Mouse (Mus musculus): ENCODE data around the gene Dnah5. TPM values are rescaled to one million over a fixed set of nuclear protein-coding genes. Genes with fewer than 3 reads are reported as not detected.

The Dnah5 gene
- total RNA-seq (2015; ENCODE audit: low replicate concordance) (not detected in 2 replicates), total RNA-seq (2017; ENCODE audit: low replicate concordance) (not detected in 2 replicates)

- no peak for ATAC-seq (replicated peaks; ENCODE audit: low FRiP score, poor library complexity, severe bottlenecking)
Observed at GRCm38 (mm10) chr15:28203111-28204075, at the start of gene Dnah5. Gene Dnah5, plus strand, starts transcription at chr15:28203752.

DNA sequence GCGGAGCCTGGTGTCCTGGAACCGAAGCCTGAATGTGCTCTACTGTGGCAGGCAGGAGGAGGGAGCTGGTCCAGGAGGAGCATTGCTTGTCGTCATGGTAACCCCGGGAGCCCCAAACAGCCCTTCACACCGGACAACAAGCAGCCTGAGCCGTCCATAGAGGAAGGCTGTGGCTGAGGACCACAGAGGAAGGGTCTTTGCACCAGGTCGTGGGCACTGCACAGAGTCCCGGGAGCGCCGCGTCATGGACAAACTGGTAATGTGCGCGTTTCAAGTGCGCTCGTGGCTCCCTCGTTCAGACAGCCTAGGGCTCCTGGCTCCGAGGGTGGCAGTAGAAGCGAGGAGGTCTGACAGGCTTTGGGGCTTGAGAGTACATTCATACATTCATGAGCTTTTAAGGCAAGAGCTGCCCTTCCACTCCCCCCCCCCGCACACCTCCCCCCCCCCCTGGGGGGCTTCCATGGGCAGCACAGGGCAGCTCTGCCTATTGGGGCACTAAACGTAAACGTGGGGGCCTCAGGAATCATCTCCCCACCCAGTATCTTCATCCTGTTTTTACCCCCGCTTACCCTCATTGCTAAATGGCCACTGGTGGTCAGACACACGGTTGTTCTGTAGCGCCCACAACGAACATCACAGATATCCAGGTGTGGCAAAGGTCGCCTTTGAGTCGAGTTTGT, 48.6 kb upstream of the Dnah5 start:
- ATAC-seq (replicated peaks; ENCODE audit: low FRiP score, poor library complexity, severe bottlenecking), result no peak

- ATAC-seq (replicated peaks; ENCODE audit: low FRiP score, poor library complexity, severe bottlenecking), result no peak
Observed at GRCm38 (mm10) chr15:28158771-28159489, 44.6 kb upstream of the Dnah5 start.

- ATAC-seq (replicated peaks; ENCODE audit: low FRiP score, poor library complexity, severe bottlenecking), result no peak
Observed at GRCm38 (mm10) chr15:28162291-28162690, 41.3 kb upstream of the Dnah5 start.

- ATAC-seq (replicated peaks; ENCODE audit: low FRiP score, poor library complexity, severe bottlenecking), result no peak
Observed at GRCm38 (mm10) chr15:28165234-28165633, 38.3 kb upstream of the Dnah5 start.

GRCm38 (mm10) chr15:28166090-28166489, 37.5 kb upstream of the Dnah5 start:
- ATAC-seq (replicated peaks; ENCODE audit: low FRiP score, poor library complexity, severe bottlenecking), result no peak

DNA sequence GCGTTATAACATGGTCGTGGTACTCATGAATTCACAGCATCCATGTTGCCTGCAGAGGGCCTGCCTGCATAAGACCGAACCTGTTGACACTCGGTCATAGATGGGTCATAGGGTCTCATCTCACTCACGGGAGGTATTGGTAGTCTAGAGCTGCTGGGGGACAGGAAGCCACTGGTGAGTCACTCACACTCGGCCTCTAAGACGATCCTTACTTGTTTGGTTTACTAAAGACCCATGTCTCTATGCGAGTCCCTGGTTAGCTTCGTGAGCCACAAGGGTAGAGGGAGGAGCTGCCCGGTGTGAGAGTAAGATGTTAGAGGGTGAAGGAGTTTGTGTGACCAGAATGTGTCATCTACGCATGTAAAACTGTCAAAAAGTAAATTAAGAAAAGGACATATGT, 24.6 kb upstream of the Dnah5 start:
- ATAC-seq (replicated peaks; ENCODE audit: low FRiP score, poor library complexity, severe bottlenecking), result no peak

GRCm38 (mm10) chr15:28179556-28179955, 24.0 kb upstream of the Dnah5 start:
- ATAC-seq (replicated peaks; ENCODE audit: low FRiP score, poor library complexity, severe bottlenecking), result no peak

DNA sequence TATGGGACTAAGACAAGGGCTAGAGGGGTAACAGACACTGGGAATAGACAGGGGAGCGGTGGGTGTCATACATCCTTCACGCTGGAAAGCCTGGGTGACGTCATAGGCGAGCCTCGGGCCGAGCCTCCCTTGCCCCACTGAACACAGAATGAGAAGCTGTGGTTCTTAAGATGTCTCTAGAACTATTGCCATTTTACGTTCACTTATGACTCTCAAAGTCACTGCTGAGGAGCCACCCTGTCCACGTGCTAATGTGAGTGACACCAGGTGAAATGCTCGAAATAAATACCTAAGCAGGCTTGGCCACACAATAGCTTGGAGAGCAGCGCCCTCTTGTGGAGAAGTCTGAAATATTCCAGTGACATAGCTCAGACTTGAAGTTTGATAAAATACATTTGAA, 21.7 kb upstream of the Dnah5 start:
- ATAC-seq (replicated peaks; ENCODE audit: low FRiP score, poor library complexity, severe bottlenecking), result no peak

DNA sequence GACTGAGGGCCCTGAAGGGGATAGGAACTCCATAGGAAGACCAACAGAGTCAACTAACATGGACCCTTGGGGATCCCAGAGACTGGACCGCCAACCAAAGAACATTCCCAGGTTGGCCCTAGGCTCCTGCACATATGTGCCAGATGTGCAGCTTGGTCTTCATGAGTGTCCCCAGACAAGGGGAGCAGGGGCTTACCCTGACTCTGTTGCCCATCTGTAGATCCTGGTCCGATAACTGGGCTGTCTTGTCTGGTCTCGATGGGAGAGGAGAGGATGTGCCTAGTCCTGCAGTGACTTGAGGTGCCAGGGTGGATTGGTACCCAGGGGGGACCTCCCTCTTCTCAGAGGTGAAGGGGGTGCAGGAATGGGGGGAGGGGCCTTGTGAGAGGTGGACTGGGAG, 21.0 kb upstream of the Dnah5 start:
- ATAC-seq (replicated peaks; ENCODE audit: low FRiP score, poor library complexity, severe bottlenecking), result no peak

DNA sequence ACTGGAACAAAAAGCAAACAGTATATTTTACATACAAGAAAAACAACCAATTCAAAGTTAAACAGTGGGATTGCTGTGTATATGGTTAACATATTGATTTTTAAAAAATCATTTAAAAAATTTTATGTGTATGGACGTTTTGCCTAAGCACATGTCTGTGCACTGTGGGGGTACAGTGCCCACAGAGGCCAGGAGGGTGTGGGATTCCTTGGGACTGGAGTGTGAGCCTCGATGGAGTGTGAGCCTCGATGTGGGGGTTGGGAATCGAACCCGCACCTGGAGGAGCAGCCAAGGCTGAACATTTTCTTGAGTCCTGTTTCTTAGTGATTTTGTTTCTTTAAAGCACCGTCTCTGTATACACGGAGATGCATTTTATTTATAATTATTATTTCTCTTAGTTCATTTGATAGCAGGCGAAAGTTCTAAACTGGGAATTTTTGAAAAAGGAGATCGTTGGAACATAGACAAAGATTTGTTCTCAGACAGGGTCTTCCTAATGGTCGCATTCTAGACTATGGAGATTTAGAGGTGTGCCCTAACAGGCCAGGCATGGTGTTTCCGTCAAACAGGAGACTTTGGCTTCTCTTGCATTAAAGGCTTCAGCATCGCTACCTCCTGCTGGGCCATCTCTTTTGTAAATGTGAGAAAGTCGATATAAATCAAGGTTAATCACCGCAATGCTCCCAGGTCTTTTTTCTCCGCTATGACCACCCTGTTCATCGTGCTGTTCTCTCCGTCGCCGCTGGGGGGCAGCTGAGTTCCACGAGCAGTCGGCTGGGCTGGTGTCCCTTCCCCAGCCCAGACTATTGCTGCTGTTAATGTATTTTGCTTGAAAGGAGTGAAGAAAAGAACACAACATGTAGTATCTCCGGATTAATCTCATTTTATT, 15.8 kb upstream of the Dnah5 start:
- ATAC-seq (replicated peaks; ENCODE audit: low FRiP score, poor library complexity, severe bottlenecking), result no peak

DNA sequence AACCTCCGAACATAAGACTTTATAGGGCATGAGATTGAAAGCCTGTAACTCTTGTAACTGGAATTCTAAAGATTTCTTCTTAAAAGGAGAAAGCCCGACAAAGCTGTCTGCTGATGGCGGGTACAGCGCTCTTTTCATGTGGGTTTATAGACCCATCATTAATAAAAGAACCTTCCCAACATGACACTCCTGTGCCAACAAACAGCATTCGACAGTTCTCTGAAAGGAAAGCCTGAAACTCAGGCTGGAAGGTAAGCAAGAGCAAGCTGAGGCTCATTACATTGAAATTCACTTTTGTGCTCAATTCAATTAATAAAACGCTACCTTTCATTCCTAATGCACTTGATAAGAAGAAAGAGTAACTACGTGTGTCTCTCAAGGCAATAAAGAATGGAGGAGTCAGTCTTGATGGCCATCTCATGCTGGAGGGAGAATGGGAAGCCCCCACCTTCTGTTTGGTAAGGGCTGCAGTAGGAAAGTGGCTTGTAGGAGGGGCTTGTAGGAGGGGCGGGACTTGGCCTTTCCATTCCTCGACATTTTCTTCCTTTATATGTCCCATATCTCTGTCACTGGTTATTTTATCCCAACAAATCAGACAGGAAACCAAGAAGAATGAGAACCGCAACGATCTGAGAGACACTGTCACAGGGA, 15.1 kb upstream of the Dnah5 start:
- no peak for ATAC-seq (replicated peaks; ENCODE audit: low FRiP score, poor library complexity, severe bottlenecking)

- ATAC-seq (replicated peaks; ENCODE audit: low FRiP score, poor library complexity, severe bottlenecking), result no peak
Observed at GRCm38 (mm10) chr15:28189668-28190067, 13.9 kb upstream of the Dnah5 start.

DNA sequence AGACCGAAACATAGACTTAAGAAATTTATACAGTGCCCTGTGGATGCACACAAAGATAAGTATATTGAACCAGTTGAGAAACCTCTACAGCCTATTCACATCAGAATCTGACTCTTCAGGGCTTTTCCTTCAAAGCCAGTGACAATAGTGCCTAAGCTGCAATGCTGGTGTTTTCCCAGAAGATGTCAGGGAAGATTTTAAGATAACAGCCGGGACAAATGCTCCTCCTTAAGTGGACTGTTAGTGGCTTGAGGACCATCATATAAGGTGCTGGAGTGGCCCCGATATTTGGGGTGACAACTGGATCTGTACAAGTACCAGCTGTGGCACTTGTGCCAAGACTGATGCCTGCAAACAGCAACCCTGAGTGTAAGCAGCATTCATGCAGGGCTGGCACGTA, 4.9 kb upstream of the Dnah5 start:
- ATAC-seq (replicated peaks; ENCODE audit: low FRiP score, poor library complexity, severe bottlenecking), result no peak

DNA sequence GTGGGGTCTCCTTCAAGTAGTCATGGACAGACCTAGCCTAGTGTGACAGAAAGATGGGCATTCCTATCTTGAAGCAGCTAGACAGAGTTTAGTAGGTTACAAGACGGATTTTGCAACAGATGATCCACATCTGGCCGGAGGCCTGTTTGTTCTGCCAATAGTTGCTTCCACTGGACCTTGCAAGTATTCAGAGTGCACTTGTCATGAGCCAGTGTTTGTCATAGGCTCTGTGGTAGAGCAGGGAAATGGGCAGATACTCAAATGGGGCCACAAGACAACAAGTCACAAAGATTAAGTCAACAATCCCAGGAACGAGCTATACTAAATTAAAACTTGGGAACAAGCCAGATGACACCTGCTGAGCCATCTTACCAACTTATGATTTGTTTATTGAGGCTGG, 1.1 kb downstream of the Dnah5 start:
- no peak for ATAC-seq (replicated peaks; ENCODE audit: low FRiP score, poor library complexity, severe bottlenecking)

GRCm38 (mm10) chr15:28207545-28207944, 4.0 kb downstream of the Dnah5 start:
- no peak for ATAC-seq (replicated peaks; ENCODE audit: low FRiP score, poor library complexity, severe bottlenecking)

GRCm38 (mm10) chr15:28213057-28213456, 9.5 kb downstream of the Dnah5 start:
- ATAC-seq (replicated peaks; ENCODE audit: low FRiP score, poor library complexity, severe bottlenecking), result no peak

- ATAC-seq (replicated peaks; ENCODE audit: low FRiP score, poor library complexity, severe bottlenecking), result no peak
Observed at GRCm38 (mm10) chr15:28216358-28216757, 12.8 kb downstream of the Dnah5 start.

DNA sequence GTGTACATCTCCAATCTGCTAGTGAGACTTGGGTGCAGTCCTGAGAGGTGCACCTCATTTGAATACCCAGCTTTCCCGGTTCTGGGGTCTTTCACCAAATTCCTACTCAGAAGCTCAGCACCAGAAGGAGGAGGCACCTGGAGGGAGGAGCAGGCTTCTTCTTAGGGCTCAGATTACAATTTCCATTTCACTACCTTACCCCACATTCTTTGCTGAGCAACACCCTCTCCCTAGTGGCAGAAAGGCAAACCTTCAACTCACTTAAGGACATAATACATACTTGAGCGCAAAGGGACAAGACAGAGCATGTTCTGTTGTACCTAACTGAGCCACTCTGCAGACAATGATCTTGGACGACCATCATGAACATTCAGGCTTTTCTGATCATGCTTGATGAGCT, 23.8 kb downstream of the Dnah5 start:
- ATAC-seq (replicated peaks; ENCODE audit: low FRiP score, poor library complexity, severe bottlenecking), result no peak

Measured in erythroid progenitor cell, adult 5-6 weeks (primary cell).